In the genomic region with DNA sequence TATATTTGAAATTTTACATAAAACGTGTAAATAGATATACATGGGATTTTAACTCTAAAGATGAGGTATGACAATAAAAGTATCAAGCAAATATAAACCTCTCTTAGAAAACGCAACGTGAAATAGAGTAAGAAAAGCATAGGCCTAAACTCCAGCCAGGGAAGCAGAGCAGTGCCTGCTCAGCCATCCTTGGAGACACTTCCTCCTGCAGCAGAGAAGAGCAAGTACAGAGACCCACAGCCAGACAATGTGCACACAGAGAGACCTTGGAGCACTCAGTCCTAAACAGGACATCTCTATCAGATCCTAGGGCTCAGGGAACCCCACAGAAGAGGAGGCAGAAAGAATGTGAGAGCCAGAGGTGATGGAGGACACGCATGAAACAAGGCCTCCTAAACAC, we compare ENCODE assay signal across 15 mouse cellular contexts.
"Had no signal": no experiment of that assay in that cellular context is flagged by ENCODE, and none has a peak within 500 bp of the region (broad histone marks: within the 10 kb centered on the region; RNA-seq: fewer than 3 reads in every experiment).

No protein-coding gene starts in this region.

- DNase-seq: kidney, adult 9 months; kidney, postnatal 4 days; left cerebral cortex, postnatal 4 days; lung, embryonic 14.5 days; lung, postnatal 10 days; right cerebral cortex, postnatal 14 days; thymus, adult 2 months; thymus, postnatal 25 days had no signal

- H3K4me2 ChIP-seq: limb, embryonic 13.5 days; liver, embryonic 15.5 days; lung, embryonic 14.5 days; midbrain, embryonic 13.5 days had no signal

- H3K4me3 ChIP-seq: layer of hippocampus, adult 2 months; limb, embryonic 13.5 days; liver, embryonic 15.5 days; midbrain, embryonic 13.5 days; myocyte had no signal

- H3K9ac ChIP-seq: limb, embryonic 13.5 days; liver, embryonic 15.5 days; lung, embryonic 14.5 days; midbrain, embryonic 13.5 days had no signal

- H3K27ac ChIP-seq: layer of hippocampus, adult 2 months; limb, embryonic 13.5 days; liver, embryonic 15.5 days; midbrain, embryonic 13.5 days had no signal

- H3K9me3 ChIP-seq: limb, embryonic 13.5 days; liver, embryonic 15.5 days; midbrain, embryonic 13.5 days had no signal

- H3K27me3 ChIP-seq: limb, embryonic 13.5 days; liver, embryonic 15.5 days; midbrain, embryonic 13.5 days had no signal

- ATAC-seq: inflammation-experienced regulatory T-cells, adult 6 months; intestine, postnatal 0 days; midbrain, embryonic 13.5 days had no signal
